Mouse (Mus musculus) embryo, embryonic 11 days (tissue): ENCODE measurements around the gene Dpep1.
"Not testable (repeated sequence)": the region's sequence is repeated elsewhere in the genome, so short reads cannot be mapped to it uniquely, and the experiment has no call there.

ENCODE experiments used
- DNase-seq: peaks from one replicate; pipeline ENCODE4 v3.0.0-alpha.2; 2015

Gene Dpep1

GRCm38 (mm10) chr8:123185566-123186409 is at the start of gene Dpep1:
Dpep1 (plus strand) TSS chr8:123186242.
- DNase-seq = peak; percentile 76

GRCm38 (mm10) chr8:123136287-123136686 is 49.8 kb upstream of the Dpep1 start:
- DNase-seq = no peak

GRCm38 (mm10) chr8:123137645-123138077 is 48.4 kb upstream of the Dpep1 start:
- peak; percentile 71 for DNase-seq

GRCm38 (mm10) chr8:123138741-123139140 is 47.3 kb upstream of the Dpep1 start:
- no peak for DNase-seq

- DNase-seq = no peak
Measured at GRCm38 (mm10) chr8:123141741-123142462, 44.1 kb upstream of the Dpep1 start.

- DNase-seq = peak; percentile 80
Measured at GRCm38 (mm10) chr8:123145279-123145678, 40.8 kb upstream of the Dpep1 start.

GRCm38 (mm10) chr8:123146390-123146789 is 39.7 kb upstream of the Dpep1 start:
- DNase-seq = no peak

GRCm38 (mm10) chr8:123150737-123151171 is 35.3 kb upstream of the Dpep1 start:
- no peak for DNase-seq

GRCm38 (mm10) chr8:123155177-123155576 is 30.9 kb upstream of the Dpep1 start:
- no peak for DNase-seq

- no peak for DNase-seq
Measured at GRCm38 (mm10) chr8:123156070-123156773, 29.8 kb upstream of the Dpep1 start.

- peak; percentile 42 for DNase-seq
Measured at GRCm38 (mm10) chr8:123157888-123158465, 28.1 kb upstream of the Dpep1 start, which contains the start of gene Sult5a1. Sult5a1 (minus strand) TSS chr8:123158315.

GRCm38 (mm10) chr8:123181391-123181790 is 4.7 kb upstream of the Dpep1 start:
- peak; percentile 77 for DNase-seq

GRCm38 (mm10) chr8:123188006-123188405 is 2.0 kb downstream of the Dpep1 start:
- DNase-seq = no peak

GRCm38 (mm10) chr8:123188841-123189240 is 2.8 kb downstream of the Dpep1 start:
- no peak for DNase-seq

GRCm38 (mm10) chr8:123190678-123191077 is 4.6 kb downstream of the Dpep1 start:
- DNase-seq = peak; percentile 89

- DNase-seq = no peak
Measured at GRCm38 (mm10) chr8:123191908-123192307, 5.9 kb downstream of the Dpep1 start.

- DNase-seq = no peak
Measured at GRCm38 (mm10) chr8:123193771-123194170, 7.7 kb downstream of the Dpep1 start.

- not testable (repeated sequence) for DNase-seq
Measured at GRCm38 (mm10) chr8:123197016-123197415, 11.0 kb downstream of the Dpep1 start.

GRCm38 (mm10) chr8:123199864-123200263 is 13.8 kb downstream of the Dpep1 start:
- no peak for DNase-seq

GRCm38 (mm10) chr8:123202288-123202687 is 16.2 kb downstream of the Dpep1 start:
- peak; percentile 83 for DNase-seq

- DNase-seq = no peak
Measured at GRCm38 (mm10) chr8:123203571-123203970, 17.5 kb downstream of the Dpep1 start.

GRCm38 (mm10) chr8:123211876-123212275 is 25.8 kb downstream of the Dpep1 start:
- no peak for DNase-seq
